Mouse (Mus musculus) liver, adult 2 months (tissue): ENCODE results near the gene Lama1. TPM values are rescaled to one million over a fixed set of nuclear protein-coding genes. Genes with fewer than 3 reads are reported as not detected.
"Not testable (repeated sequence)": the region's sequence is repeated elsewhere in the genome, so short reads cannot be mapped to it uniquely, and the experiment has no call there.

Experiments
- DNase-seq: peaks from one replicate; pipeline ENCODE4 v3.0.0-alpha.2; 2011; ENCODE audit warnings: low read depth, low spot score; ENCODE audit errors: extremely low read depth
- H3K27ac ChIP-seq: fragments of 200-500 bp; replicated peaks from 2 replicates; pipeline ENCODE4 v1.5.1; 2012; ENCODE audit warnings: low read depth, mild to moderate bottlenecking, control low read depth, inconsistent platforms, low read length; ENCODE audit not compliant: insufficient read depth
- H3K27me3 ChIP-seq: fragments of 200-500 bp; 2 replicates; pipeline ENCODE4 v1.6.1; 2012; ENCODE audit warnings: mild to moderate bottlenecking, moderate library complexity, low read length, inconsistent platforms; ENCODE audit not compliant: control insufficient read depth, insufficient read depth
- H3K36me3 ChIP-seq: fragments of 200-500 bp; 2 replicates; pipeline ENCODE4 v1.6.1; 2012; ENCODE audit warnings: low read length, inconsistent platforms; ENCODE audit not compliant: control insufficient read depth, insufficient read depth
- H3K4me1 ChIP-seq: fragments of 200-500 bp; 2 replicates; pipeline ENCODE4 v1.6.1; 2011; ENCODE audit warnings: low read length; ENCODE audit not compliant: control insufficient read depth, insufficient read depth
- H3K4me3 ChIP-seq: fragments of 200-500 bp; 2 replicates; pipeline ENCODE4 v1.5.1; 2011; ENCODE audit warnings: low read depth, mild to moderate bottlenecking, control low read depth, low read length, moderate library complexity; ENCODE audit not compliant: insufficient read depth
- H3K79me2 ChIP-seq: fragments of 200-500 bp; 2 replicates; pipeline ENCODE4 v1.6.1; 2012; ENCODE audit warnings: inconsistent platforms, mild to moderate bottlenecking, low read length, moderate library complexity; ENCODE audit not compliant: control insufficient read depth, insufficient read depth
- H3K9ac ChIP-seq: fragments of 200-500 bp; 2 replicates; pipeline ENCODE4 v1.6.1; 2012; ENCODE audit warnings: low read depth, mild to moderate bottlenecking, control low read depth, inconsistent platforms, low read length
- CTCF ChIP-seq: fragments of 200-500 bp; IDR thresholded peaks from 2 replicates; pipeline ENCODE4 v1.5.1; 2011; ENCODE audit warnings: low read depth, low read length, control low read depth
- POLR2A ChIP-seq: fragments of 200-500 bp; IDR thresholded peaks from 2 replicates; pipeline ENCODE4 v1.6.1; 2011; ENCODE audit warnings: low read length, control low read depth; ENCODE audit not compliant: insufficient read depth; ENCODE audit errors: extremely low read depth
- WGBS: fragments of 180-500 bp; shearing (Covaris S2); methylation state at CpG from one replicate; pipeline ENCODE4 v1.1.7; 2018; 5-methylcytosine and 5-hydroxymethylcytosine counted together
- polyA plus RNA-seq: library from polyadenylated mRNA; depleted of rRNA; stranded (reverse); fragments of >200 nt; gene quantifications from 2 replicates; pipeline ENCODE4 v1.2.3, GENCODE M21; 2012
- total RNA-seq: library from RNA; depleted of rRNA; stranded (reverse); fragments of >200 nt; gene quantifications from 2 replicates; pipeline ENCODE4 v1.2.3, GENCODE M21; 2014

Lama1 gene
- total and polyA plus RNA-seq, 2 experiments: 2.8 to 5.6 TPM

GRCm38 (mm10) chr17:67827431-67827830, 130.4 kb downstream of the Lama1 start:
- Histone ChIP-seq H3K4me3 (no peak overlapping the region), H3K36me3 (no peaks in the 10 kb centered on the region), H3K27me3 (no peaks in the 10 kb centered on the region), H3K9ac (no peak overlapping the region), H3K27ac (no peak overlapping the region), H3K4me1 (no peaks in the 10 kb centered on the region), H3K79me2 (no peaks in the 10 kb centered on the region)
- TF ChIP-seq POLR2A: no peak
- no peak for TF ChIP-seq CTCF
- WGBS: 87% methylated on average over 3 of the region's 3 CpGs
- no peak for DNase-seq

DNA sequence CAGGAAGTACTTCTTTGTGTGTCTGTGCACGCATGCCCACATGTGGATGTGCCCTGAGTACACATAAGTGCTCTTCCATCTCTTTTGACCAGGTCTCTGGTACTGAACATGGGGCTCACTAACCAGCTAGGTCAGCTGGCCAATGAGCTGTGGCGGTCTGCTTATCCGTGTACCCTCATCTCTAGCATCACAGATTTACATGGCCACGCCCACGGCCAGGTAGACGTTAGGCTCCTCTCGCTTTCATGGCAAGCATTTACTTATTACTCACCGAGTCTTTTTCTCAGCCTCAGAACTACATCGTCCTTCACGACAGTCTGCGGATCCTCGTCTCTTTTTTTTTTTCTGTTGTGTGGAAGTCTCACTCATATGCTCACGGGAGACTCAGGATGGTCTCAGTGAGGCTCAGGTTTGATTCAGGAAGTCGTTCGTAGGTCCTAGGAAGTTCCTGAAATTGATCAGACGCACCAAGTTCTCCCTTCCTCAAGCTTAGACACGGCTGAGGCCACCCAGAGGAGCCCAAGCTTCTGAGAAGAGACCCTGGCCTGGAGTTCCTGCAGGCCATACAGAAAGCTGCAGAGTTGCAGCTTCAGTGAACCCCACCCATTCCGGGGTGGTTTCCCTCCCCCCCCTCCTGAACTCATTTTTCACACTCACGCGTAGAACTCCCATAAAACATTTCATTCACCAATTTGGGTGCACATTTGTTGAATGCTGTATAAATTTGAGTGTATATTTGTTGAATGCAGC, 139.3 kb downstream of the Lama1 start:
- no peak overlapping the region for H3K4me3 ChIP-seq
- no peak overlapping the region for H3K9ac ChIP-seq
- no peak overlapping the region for H3K27ac ChIP-seq
- TF ChIP-seq POLR2A (no peak), CTCF (no peak)
- H3K36me3 ChIP-seq: no peaks in the 10 kb centered on the region
- H3K79me2 ChIP-seq: no peaks in the 10 kb centered on the region
- H3K27me3 ChIP-seq: no peaks in the 10 kb centered on the region
- 94% methylated on average over 20 of the region's 20 CpGs for WGBS
- no peaks in the 10 kb centered on the region for H3K4me1 ChIP-seq
- no peak for DNase-seq

DNA sequence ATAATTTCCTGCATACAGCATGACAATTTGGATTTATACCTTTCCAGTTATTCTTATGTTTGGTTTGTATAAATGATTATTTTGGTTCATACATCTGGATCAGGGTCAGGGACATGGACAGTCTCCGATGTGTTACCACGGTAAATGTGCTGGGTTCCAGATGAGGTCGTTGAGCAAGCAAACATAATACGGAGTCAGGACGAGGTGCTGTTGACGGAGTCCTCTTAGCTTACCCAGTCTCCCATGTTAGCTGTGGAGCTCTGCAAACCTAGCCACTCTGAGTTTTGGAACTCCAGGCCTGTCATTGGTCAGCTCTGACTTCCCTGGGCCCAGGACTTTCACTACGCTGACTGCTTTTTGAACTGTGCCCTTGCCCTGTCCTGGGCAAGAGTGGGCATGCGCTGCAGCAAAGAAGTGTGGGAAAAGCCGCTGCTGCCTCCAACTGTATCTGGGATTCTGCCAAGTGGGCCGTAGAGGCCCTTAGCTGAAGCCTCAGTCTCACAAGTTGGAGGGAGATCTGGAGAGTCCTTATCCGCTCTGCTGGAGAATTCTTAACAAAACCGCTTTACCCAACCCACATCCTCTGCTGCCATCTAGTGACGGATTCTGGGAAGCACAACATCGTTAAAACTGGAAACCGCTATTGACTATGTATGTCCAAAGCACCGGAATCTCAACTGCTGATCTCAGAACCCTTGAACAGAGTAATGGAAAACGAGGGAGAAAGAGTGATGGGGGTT, 140.5 kb downstream of the Lama1 start:
- no peaks in the 10 kb centered on the region for H3K79me2 ChIP-seq
- H3K27me3 ChIP-seq: no peaks in the 10 kb centered on the region
- H3K9ac ChIP-seq: no peak overlapping the region
- no peak overlapping the region for H3K27ac ChIP-seq
- WGBS: 48% methylated on average over 17 of the region's 17 CpGs
- no peak overlapping the region for H3K4me3 ChIP-seq
- H3K4me1 ChIP-seq: no peaks in the 10 kb centered on the region
- H3K36me3 ChIP-seq: no peaks in the 10 kb centered on the region
- TF ChIP-seq CTCF (peak; percentile 66), POLR2A (no peak)
- DNase-seq: peak; percentile 53

- Histone ChIP-seq H3K4me3 (no peak overlapping the region), H3K36me3 (no peaks in the 10 kb centered on the region), H3K79me2 (no peaks in the 10 kb centered on the region), H3K9ac (no peak overlapping the region), H3K27me3 (no peaks in the 10 kb centered on the region), H3K4me1 (no peaks in the 10 kb centered on the region), H3K27ac (no peak overlapping the region)
- no peak for DNase-seq
- WGBS: 77% methylated on average over 13 of the region's 13 CpGs
- TF ChIP-seq CTCF: no peak
- TF ChIP-seq POLR2A: no peak
These were observed 141.9 kb downstream of the Lama1 start for GRCm38 (mm10) chr17:67838948-67839347.

- WGBS: 84% methylated on average over 2 of the region's 2 CpGs
These were observed 144.4 kb downstream of the Lama1 start for GRCm38 (mm10) chr17:67841494-67841893.

DNA sequence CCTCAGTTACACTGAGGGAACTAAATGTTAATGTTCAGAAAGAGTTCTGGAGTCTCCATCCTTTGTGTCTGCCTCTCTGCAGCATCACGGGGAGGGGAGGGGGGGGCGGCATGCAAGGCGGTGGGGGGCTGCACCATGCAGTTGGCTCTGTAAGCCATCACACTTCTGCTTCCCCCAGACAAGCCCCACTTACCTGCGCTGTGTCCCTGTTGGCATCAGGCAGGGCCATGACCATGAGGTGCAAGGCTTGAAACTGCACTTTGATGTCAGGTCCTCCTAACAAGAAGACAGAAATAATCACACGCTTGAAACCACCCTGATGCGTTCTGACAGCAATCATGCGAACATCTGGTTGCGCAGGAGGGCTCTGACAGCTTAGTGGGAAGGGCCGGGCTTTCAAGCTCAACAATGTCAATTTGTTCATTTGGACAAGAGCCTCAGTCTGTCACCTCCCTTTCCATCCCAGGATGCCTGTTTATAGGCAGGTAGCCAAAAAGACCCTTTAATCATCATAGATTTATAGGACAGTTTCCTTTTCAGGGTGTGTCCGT, 164.1 kb downstream of the Lama1 start:
- no peaks in the 10 kb centered on the region for H3K79me2 ChIP-seq
- H3K9ac ChIP-seq: no peak overlapping the region
- no peaks in the 10 kb centered on the region for H3K27me3 ChIP-seq
- no peak overlapping the region for H3K4me3 ChIP-seq
- TF ChIP-seq CTCF: no peak
- H3K27ac ChIP-seq: no peak overlapping the region
- no peak for DNase-seq
- 90% methylated on average over 10 of the region's 10 CpGs for WGBS
- H3K36me3 ChIP-seq: no peaks in the 10 kb centered on the region
- no peaks in the 10 kb centered on the region for H3K4me1 ChIP-seq

More at GRCm38 (mm10) chr17:67841494-67841893, 144.4 kb downstream of the Lama1 start:
- not testable (repeated sequence) for H3K36me3 ChIP-seq, H3K27me3 ChIP-seq, H3K4me1 ChIP-seq, DNase-seq, H3K4me3 ChIP-seq, H3K9ac ChIP-seq, H3K79me2 ChIP-seq, H3K27ac ChIP-seq
